Mouse (Mus musculus) kidney, adult 2 months (tissue): ENCODE measurements around the gene Wscd2. TPM values are rescaled to one million over a fixed set of nuclear protein-coding genes. Genes with fewer than 3 reads are reported as not detected.

ENCODE experiments used
- DNase-seq: peaks from one replicate; pipeline ENCODE4 v3.0.0; 2021
- H3K27ac ChIP-seq: fragments of 200-500 bp; 2 replicates; pipeline ENCODE4 v1.5.1; 2012; ENCODE audit warnings: low read depth, low read length, control low read depth, inconsistent platforms; ENCODE audit not compliant: insufficient read depth
- H3K27me3 ChIP-seq: fragments of 200-500 bp; replicated peaks from 2 replicates; pipeline ENCODE4 v1.6.1; 2012; ENCODE audit warnings: mild to moderate bottlenecking, moderate library complexity, low read length, inconsistent platforms; ENCODE audit not compliant: control insufficient read depth, insufficient read depth
- H3K36me3 ChIP-seq: fragments of 200-500 bp; 2 replicates; pipeline ENCODE4 v1.6.1; 2012; ENCODE audit warnings: mild to moderate bottlenecking, moderate library complexity, low read length, inconsistent platforms; ENCODE audit not compliant: control insufficient read depth, insufficient read depth
- H3K4me1 ChIP-seq: fragments of 200-500 bp; 2 replicates; pipeline ENCODE4 v1.6.1; 2011; ENCODE audit warnings: low read length; ENCODE audit not compliant: control insufficient read depth, insufficient read depth
- H3K4me3 ChIP-seq: fragments of 200-500 bp; 2 replicates; pipeline ENCODE4 v1.5.1; 2011; ENCODE audit warnings: mild to moderate bottlenecking, low read depth, low read length, control low read depth; ENCODE audit not compliant: insufficient read depth
- CTCF ChIP-seq: fragments of 200-500 bp; conservative IDR thresholded peaks from 2 replicates; pipeline ENCODE4 v1.5.1; 2011; ENCODE audit warnings: low read depth, mild to moderate bottlenecking, control low read depth, low read length, moderate library complexity, mixed read lengths; ENCODE audit not compliant: insufficient read depth, insufficient read length
- POLR2A ChIP-seq: fragments of 200-500 bp; IDR thresholded peaks from one replicate; pipeline ENCODE4 v1.6.1; 2011; ENCODE audit warnings: low read depth, low read length, control low read depth
- WGBS: fragments of 180-500 bp; shearing (Covaris S2); methylation state at CpG from one replicate; pipeline ENCODE4 v1.1.7; 2018; 5-methylcytosine and 5-hydroxymethylcytosine counted together
- polyA plus RNA-seq: library from polyadenylated mRNA; depleted of rRNA; stranded (reverse); fragments of >200 nt; gene quantifications from 2 replicates; pipeline ENCODE4 v1.2.3, GENCODE M21; 2012

Wscd2 gene
- polyA plus RNA-seq, 1 experiment, result 9.0 TPM

DNA sequence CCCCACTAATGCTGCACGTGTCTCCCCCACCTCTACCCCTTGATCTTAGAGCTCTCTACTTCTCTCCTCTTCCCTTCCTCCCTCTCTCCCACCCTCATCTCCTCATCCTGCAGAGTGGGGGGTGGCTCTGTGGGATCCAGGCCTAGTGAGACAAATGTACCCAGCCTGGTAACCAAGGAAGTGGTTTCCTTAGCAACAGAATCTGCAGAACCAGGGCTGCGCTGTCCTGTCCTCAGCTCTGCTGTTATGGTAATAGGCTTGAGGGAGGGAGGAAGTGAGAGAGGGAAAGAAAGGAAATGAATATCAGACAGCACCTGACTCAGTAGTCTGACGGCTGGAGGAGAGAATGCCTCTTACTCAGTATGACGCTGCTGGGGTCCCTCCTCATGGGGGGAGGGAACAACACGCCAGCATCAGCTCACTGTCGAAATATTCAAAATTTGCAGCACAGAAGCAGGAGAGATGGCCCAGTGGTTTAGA, 101.7 kb downstream of the Wscd2 start:
- H3K36me3 ChIP-seq, result no peaks in the 10 kb centered on the region
- no peak overlapping the region for H3K27ac ChIP-seq
- no peaks in the 10 kb centered on the region for H3K27me3 ChIP-seq
- H3K4me1 ChIP-seq, result no peaks in the 10 kb centered on the region
- TF ChIP-seq CTCF (no peak), POLR2A (no peak)
- no peak overlapping the region for H3K4me3 ChIP-seq
- 37% methylated on average over 6 of the region's 6 CpGs for WGBS
- DNase-seq, result no peak

- no peak overlapping the region for H3K4me3 ChIP-seq
- no peaks in the 10 kb centered on the region for H3K4me1 ChIP-seq
- H3K36me3 ChIP-seq, result no peaks in the 10 kb centered on the region
- no peak overlapping the region for H3K27ac ChIP-seq
- DNase-seq, result no peak
- 87% methylated on average over 6 of the region's 6 CpGs for WGBS
- no peak for TF ChIP-seq CTCF
- TF ChIP-seq POLR2A, result no peak
- H3K27me3 ChIP-seq, result no peaks in the 10 kb centered on the region
These were observed 104.0 kb downstream of the Wscd2 start for GRCm38 (mm10) chr5:113593911-113594705.

GRCm38 (mm10) chr5:113596252-113596651, 106.1 kb downstream of the Wscd2 start:
- 85% methylated on average over 9 of the region's 9 CpGs for WGBS

DNA sequence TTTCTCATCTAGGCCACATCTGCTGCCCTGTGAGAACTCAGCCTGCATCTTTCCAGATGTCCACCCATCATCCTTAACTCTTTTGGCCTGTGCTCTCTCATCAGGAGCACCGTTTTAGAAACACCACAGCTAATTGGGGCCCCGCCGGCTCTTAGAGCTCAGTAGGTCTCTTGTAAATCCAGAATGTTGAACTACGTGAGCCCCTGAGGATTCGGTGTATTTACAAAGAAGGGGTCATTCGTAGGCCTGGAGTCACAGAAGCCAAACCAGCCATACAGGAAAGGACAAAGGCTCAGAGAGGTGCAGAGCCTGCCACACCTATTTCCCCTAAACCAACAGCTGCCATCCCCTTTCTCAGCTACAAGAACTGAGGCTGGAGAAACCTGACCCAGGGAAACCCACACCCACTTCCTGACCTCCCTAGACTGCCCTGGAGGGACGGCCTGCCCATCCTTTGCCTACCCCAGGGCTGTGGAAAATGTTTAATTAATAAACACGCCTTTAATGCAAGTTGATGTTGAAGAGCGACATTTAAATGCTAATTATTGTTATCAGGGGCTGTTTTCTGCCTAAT, 106.7 kb downstream of the Wscd2 start:
- TF ChIP-seq CTCF (no peak), POLR2A (no peak)
- Histone ChIP-seq H3K4me1 (no peaks in the 10 kb centered on the region), H3K27me3 (no peaks in the 10 kb centered on the region), H3K36me3 (no peaks in the 10 kb centered on the region), H3K27ac (no peak overlapping the region), H3K4me3 (no peak overlapping the region)
- DNase-seq, result peak; percentile 12
- 60% methylated on average over 9 of the region's 9 CpGs for WGBS

More at GRCm38 (mm10) chr5:113596252-113596651, 106.1 kb downstream of the Wscd2 start:
- no peak overlapping the region for H3K27ac ChIP-seq
- no peaks in the 10 kb centered on the region for H3K4me1 ChIP-seq
- TF ChIP-seq CTCF (no peak), POLR2A (no peak)
- DNase-seq, result no peak
- no peak overlapping the region for H3K4me3 ChIP-seq
- H3K36me3 ChIP-seq, result no peaks in the 10 kb centered on the region
- no peaks in the 10 kb centered on the region for H3K27me3 ChIP-seq

DNA sequence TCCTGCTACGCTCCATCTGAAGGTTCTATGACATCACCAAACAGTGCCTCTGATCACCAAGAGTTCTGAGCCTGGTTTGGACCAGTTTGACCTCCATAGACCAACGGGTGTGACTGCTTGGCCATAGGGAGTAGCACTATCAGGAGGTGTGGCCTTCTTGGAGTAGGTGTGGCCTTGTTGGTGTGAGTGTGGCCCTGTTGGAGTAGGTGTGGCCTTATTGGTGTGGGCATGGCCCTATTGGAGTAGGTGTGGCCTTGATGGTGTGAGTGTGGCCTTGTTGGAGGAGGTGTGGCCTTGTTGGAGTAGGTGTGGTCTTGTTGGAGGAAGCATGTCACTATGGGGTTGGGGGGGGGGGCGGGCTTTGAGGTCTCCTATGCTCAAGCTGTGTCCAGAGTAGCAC, 110.0 kb downstream of the Wscd2 start:
- no peak for DNase-seq
- no peak overlapping the region for H3K4me3 ChIP-seq
- WGBS, result 84% methylated on average over 3 of the region's 3 CpGs
- H3K4me1 ChIP-seq, result no peaks in the 10 kb centered on the region
- no peaks in the 10 kb centered on the region for H3K36me3 ChIP-seq
- TF ChIP-seq CTCF (no peak), POLR2A (no peak)
- no peak overlapping the region for H3K27ac ChIP-seq
- no peaks in the 10 kb centered on the region for H3K27me3 ChIP-seq

DNA sequence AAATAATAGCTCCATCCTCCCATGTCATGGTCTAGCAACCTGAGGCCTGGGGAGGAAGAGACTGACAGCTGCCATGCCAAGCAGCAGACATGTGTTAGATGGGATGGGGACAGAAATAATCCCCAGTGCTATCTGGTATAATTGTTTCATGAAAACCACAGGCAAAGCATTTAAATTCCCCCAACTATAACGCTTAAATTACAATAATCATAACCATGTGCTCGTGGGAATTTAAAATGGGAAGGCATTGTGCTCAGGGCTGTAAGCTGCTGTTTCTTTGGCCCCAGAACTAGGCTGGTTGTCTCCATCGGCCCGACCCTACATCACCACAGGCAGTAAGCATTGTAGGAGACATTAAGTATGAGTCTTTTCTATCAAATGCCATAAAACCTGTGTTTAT, 110.7 kb downstream of the Wscd2 start:
- DNase-seq, result no peak
- Histone ChIP-seq H3K27me3 (no peaks in the 10 kb centered on the region), H3K4me1 (no peaks in the 10 kb centered on the region), H3K4me3 (no peak overlapping the region), H3K36me3 (no peaks in the 10 kb centered on the region), H3K27ac (no peak overlapping the region)
- 85% methylated on average over 4 of the region's 4 CpGs for WGBS
- no peak for TF ChIP-seq CTCF
- no peak for TF ChIP-seq POLR2A

DNA sequence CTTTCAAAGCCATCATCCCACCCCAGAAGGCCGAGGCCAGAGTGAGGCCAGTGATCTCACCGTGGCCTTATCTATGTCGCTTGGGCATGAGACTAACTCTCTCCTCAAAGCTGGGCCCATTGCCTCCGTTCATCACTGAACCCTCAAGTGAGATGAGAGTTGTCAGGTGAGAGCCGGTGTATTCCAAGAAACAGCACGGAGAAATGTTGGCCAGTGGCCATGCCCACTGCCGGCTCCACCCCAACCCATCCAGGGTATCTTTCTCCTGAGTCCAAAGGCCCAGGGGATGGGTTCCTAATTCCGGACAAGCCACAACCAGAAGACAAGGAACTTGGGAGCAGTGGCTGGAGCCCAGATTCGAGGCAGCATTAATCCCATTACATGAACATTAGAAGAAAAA, 113.3 kb downstream of the Wscd2 start:
- 63% methylated on average over 9 of the region's 9 CpGs for WGBS
- DNase-seq, result no peak
- no peak overlapping the region for H3K27ac ChIP-seq
- no peak overlapping the region for H3K4me3 ChIP-seq
- H3K36me3 ChIP-seq, result no peaks in the 10 kb centered on the region
- no peaks in the 10 kb centered on the region for H3K4me1 ChIP-seq
- H3K27me3 ChIP-seq, result no peaks in the 10 kb centered on the region
- TF ChIP-seq POLR2A (no peak), CTCF (no peak)
